In the genomic region with DNA sequence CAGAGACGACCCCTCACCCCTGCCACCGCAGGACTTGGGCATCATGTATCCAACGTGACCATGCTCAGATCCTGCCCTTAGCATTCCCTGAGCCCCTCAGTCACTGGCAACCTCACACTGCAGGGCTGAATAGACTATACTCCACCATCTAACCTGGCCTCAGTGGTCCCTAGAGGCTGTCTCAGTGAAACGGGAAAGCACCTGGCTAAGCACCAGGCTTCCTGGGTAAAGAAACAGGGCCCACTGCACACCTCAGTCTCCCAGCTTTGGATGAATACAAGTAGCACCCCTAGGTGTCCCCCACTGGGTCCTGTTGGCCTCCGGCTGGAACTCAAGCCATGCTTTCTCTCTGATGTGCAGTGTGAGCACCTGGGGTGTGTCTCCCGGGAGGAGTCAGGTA, we compare ENCODE assay signal across 25 mouse cellular contexts.
"Had no signal": no experiment of that assay in that cellular context is flagged by ENCODE, and none has a peak within 500 bp of the region (broad histone marks: within the 10 kb centered on the region; RNA-seq: fewer than 3 reads in every experiment).

No protein-coding gene starts in this region.

- H3K4me1 ChIP-seq: limb, embryonic 12.5 days; liver, embryonic 13.5 days; liver, embryonic 15.5 days had no signal

- H3K4me3 ChIP-seq: gastrocnemius, adult 2 months; heart, embryonic 12.5 days; heart, embryonic 15.5 days; hindbrain, embryonic 12.5 days; intestine, embryonic 15.5 days; layer of hippocampus, adult 2 months; left cerebral cortex, adult 2 months; limb, embryonic 10.5 days; limb, embryonic 12.5 days; liver, embryonic 13.5 days; liver, embryonic 15.5 days had no signal

- DNase-seq: gastrocnemius, adult 2 months; gastrocnemius, postnatal 14 days; gastrocnemius, postnatal 36 days; heart, adult 18-20 months; kidney, adult 18-20 months; kidney, adult 8-10 months; kidney, postnatal 10 days; kidney, postnatal 25 days; kidney, postnatal 4 days; liver; liver, embryonic 13.5 days had no signal

- H3K4me2 ChIP-seq: heart, embryonic 12.5 days; heart, embryonic 15.5 days; hindbrain, embryonic 12.5 days; hindbrain, embryonic 14.5 days; intestine, embryonic 15.5 days; limb, embryonic 12.5 days; liver, embryonic 11.5 days; liver, embryonic 13.5 days; liver, embryonic 15.5 days had no signal

- H3K27me3 ChIP-seq: heart, embryonic 12.5 days; heart, embryonic 15.5 days; hindbrain, embryonic 12.5 days; intestine, embryonic 15.5 days; limb, embryonic 12.5 days; liver, embryonic 13.5 days; liver, embryonic 15.5 days had no signal

- ATAC-seq: hindbrain, embryonic 16.5 days; inflammation-experienced regulatory T-cells, adult 6 months; intestine, embryonic 15.5 days; intestine, postnatal 0 days had no signal

- H3K36me3 ChIP-seq: hindbrain, embryonic 12.5 days; limb, embryonic 10.5 days; liver, embryonic 13.5 days; liver, embryonic 15.5 days had no signal

- H3K27ac ChIP-seq: gastrocnemius, adult 2 months; hindbrain, embryonic 12.5 days; hindbrain, embryonic 14.5 days; intestine, embryonic 15.5 days; layer of hippocampus, adult 2 months; left cerebral cortex, adult 2 months; limb, embryonic 10.5 days; limb, embryonic 12.5 days; liver, embryonic 13.5 days; liver, embryonic 15.5 days had no signal

- H3K9ac ChIP-seq: heart, embryonic 12.5 days; heart, embryonic 15.5 days; hindbrain, embryonic 12.5 days; hindbrain, embryonic 14.5 days; intestine, embryonic 15.5 days; limb, embryonic 12.5 days; liver, embryonic 13.5 days; liver, embryonic 15.5 days had no signal

- H3K9me3 ChIP-seq: heart, embryonic 12.5 days; heart, embryonic 15.5 days; hindbrain, embryonic 12.5 days; intestine, embryonic 15.5 days; limb, embryonic 10.5 days; limb, embryonic 12.5 days; liver, embryonic 13.5 days; liver, embryonic 15.5 days had no signal
